Mouse (Mus musculus): ENCODE data around the gene Scgb1c1.

- TF ChIP-seq POLR2A (IDR thresholded peaks at IDR 0.05; ENCODE audit: insufficient read depth, low read depth, low read length) (no peak), CTCF (IDR thresholded peaks at IDR 0.05) (no peak)
Measured at GRCm38 (mm10) chr7:140894031-140894430, 48.7 kb downstream of the Scgb1c1 start.

Data from heart, adult 2 months (tissue).